Mouse (Mus musculus): ENCODE measurements around the gene S1pr5.
"Not testable (repeated sequence)": the region's sequence is repeated elsewhere in the genome, so short reads cannot be mapped to it uniquely, and the experiment has no call there.

The S1pr5 gene

GRCm38 (mm10) chr9:21248326-21248725 is at the start of gene S1pr5:
Gene S1pr5 (minus strand): TSS chr9:21248443.
- DNase-seq (ENCODE audit: low spot score): no peak

DNA sequence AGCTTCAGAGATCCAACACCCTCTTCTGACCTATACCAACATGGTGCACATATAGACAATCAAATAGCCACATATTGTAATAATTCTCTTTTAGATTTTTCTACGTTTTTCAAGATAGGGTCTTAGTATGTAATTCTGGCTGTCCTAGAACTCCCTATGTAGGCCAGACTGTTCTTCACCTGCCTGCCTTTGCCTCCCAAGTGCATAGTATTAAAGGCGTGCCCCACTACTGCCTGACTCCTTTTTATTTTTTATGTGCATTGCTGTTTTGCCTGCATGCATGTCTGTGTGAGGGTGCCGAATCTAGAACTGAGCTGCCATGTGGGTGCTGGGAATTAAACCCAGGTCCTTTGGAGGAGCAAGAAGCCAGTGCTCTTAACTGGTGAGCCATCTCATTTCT is 44.0 kb upstream of the S1pr5 start:
- DNase-seq (ENCODE audit: low spot score): no peak

DNA sequence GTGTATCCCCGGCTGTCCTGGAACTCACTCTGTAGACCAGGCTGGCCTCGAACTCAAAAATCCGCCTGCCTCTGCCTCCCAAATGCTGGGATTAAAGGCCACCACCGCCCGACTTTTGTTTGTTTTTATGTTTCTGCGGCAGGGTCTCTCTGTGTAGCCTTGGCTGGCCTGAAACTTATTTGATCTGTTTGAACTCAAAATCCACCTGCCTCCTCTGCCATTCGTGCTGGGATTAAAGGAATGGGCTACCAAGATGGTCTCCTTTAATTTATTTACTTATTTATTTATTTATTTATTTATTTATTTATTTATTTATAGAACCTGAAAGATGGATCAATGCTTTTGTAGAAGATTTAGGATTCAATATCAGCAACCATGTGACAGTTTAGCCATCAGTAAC is 43.6 kb upstream of the S1pr5 start:
- not testable (repeated sequence) for DNase-seq (ENCODE audit: low spot score)

GRCm38 (mm10) chr9:21291022-21291787 is 43.0 kb upstream of the S1pr5 start, which contains the start of gene Cdkn2d:
Gene Cdkn2d (minus strand): TSS chr9:21291407.
- peak; percentile 95 for DNase-seq (ENCODE audit: low spot score)

DNA sequence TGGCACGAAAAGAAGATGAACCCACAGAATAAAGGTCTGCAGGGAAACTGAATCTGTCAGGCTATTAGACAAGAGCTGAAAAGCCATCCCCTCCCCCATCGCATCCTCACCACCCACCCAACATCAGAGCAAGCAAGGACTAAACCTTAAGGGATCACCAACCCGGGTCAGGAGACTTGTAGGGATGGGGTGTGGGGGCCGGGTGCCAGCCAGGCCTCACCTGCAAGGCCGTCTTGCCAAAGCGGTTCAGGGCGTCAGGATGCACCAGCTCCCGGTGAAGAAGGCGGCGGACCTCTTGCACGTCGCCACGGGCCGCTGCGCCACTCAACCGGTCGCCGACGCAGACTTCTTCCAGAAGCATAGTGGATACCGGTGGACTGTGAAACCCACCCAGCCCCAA is 42.3 kb upstream of the S1pr5 start:
- no peak for DNase-seq (ENCODE audit: low spot score)

DNA sequence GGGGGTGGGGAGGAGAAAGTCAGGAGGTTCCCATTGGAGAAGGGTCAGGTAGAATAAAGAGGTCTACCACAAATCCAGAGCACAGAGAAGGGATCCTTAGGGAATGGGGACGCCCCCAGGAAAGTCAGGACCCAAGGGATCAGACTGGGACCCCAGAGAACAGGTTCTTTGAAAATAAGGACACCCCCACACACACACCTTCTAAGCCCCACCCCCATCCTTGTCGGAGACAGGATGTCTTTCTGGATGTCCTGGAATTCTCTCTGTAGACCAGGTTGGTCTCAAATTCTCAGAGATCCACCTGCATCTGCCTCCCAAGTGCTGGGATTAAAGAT is 41.1 kb upstream of the S1pr5 start:
- no peak for DNase-seq (ENCODE audit: low spot score)

GRCm38 (mm10) chr9:21288404-21289336 is 40.4 kb upstream of the S1pr5 start:
- DNase-seq (ENCODE audit: low spot score): no peak

- peak; percentile 90 for DNase-seq (ENCODE audit: low spot score)
These were observed 39.5 kb upstream of the S1pr5 start, which contains the start of gene Kri1 for GRCm38 (mm10) chr9:21287571-21288402. Gene Kri1 (minus strand): TSS chr9:21287969.

GRCm38 (mm10) chr9:21286753-21287152 is 38.5 kb upstream of the S1pr5 start:
- no peak for DNase-seq (ENCODE audit: low spot score)

- DNase-seq (ENCODE audit: low spot score): no peak
These were observed 35.8 kb upstream of the S1pr5 start for GRCm38 (mm10) chr9:21283994-21284393.

- DNase-seq (ENCODE audit: low spot score): no peak
These were observed 35.3 kb upstream of the S1pr5 start for GRCm38 (mm10) chr9:21283591-21283990.

GRCm38 (mm10) chr9:21277776-21278175 is 29.5 kb upstream of the S1pr5 start:
- DNase-seq (ENCODE audit: low spot score): no peak

GRCm38 (mm10) chr9:21276307-21276706 is 28.1 kb upstream of the S1pr5 start:
- DNase-seq (ENCODE audit: low spot score): no peak

GRCm38 (mm10) chr9:21275727-21276126 is 27.5 kb upstream of the S1pr5 start:
- DNase-seq (ENCODE audit: low spot score): no peak

DNA sequence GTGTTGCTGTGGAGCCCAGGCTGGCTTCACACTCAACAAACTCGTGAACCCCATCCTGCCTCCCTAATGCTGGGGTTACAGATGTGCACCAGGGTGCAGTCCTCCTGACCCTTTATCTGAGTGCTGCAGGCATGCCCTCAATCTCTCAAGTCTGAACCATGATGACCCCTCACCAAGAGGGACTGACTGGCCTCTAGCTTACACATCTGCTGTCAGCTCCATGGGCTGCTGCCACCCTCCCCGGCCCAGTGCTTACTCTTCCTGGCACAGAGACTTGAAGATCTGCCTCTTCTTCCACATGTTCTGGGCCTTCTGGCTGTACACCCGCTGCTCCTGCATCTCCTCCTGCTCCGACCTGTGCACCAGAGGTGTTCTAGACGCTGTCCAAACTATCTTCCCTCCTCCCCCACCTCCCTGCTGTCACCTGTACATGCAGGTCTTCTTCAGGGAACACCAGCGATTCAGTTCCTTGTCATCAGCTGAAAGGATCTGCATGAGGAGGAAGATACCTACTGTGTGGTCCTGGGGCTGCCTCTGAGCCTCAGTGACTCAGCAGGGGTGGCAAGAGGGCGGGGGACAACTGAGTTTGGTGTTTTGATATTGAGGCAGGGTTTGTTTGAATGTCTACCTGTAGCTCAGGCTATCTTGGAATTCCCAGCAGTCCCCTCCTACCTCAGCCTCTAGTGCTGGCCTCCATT is 26.9 kb upstream of the S1pr5 start:
- no peak for DNase-seq (ENCODE audit: low spot score)

- no peak for DNase-seq (ENCODE audit: low spot score)
These were observed 26.1 kb upstream of the S1pr5 start for GRCm38 (mm10) chr9:21274336-21274735.

DNA sequence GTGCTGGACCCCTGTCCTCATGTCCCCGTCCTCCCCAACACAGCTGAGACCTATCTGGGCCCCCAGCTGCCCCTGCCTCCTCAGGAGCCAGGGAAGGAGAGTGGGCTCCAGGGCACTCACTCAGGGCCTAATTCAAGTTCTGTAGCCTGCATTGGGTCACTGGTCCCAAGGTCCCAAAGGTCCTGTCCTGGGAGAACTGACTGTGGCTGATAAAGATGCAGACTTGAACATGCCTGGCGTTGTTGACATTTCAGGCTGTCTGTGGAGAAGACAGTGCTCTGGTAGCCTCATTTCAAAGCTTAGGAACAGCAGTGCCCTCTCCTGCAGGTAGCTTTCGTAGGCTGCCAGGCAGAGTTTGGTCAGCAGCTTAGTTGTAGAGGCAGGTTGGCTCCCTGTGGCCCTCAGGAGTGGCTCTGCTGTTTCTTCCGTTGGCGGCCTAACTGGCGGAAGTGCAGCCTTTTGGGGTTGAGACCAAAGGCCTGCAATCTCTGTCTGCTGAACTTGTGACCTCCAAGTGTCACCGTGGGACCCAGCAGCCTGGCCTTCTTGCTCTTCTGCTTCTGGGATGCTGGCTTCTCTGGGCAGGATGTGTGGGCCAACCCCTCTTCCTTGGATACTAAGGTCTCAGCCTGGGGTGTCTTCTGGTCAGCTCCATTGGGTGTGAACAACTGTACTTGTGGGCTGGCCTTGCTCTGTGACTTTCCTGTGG is 25.4 kb upstream of the S1pr5 start:
- no peak for DNase-seq (ENCODE audit: low spot score)

- DNase-seq (ENCODE audit: low spot score): no peak
These were observed 24.9 kb upstream of the S1pr5 start for GRCm38 (mm10) chr9:21273094-21273493.

- DNase-seq (ENCODE audit: low spot score): no peak
These were observed 24.1 kb upstream of the S1pr5 start for GRCm38 (mm10) chr9:21272391-21272790.

DNA sequence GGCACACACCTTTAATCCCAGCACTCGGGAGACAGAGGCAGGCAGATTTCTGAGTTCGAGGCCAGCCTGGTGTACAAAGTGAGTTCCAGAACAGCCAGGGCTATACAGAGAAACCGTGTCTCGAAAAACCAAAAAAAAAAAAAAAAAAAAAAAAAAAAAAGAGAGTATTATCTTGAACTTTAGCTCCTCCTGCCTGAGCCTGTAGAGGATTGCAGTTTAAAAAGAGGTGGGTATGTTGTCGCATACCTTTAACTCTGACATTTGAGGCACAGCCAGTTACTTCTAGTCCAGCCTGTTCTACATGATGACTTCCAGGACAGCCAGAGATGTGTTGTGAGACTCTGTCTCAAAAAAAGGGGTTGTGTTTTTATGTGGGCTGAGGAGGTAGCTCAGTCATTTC is 21.3 kb upstream of the S1pr5 start:
- DNase-seq (ENCODE audit: low spot score): not testable (repeated sequence)

DNA sequence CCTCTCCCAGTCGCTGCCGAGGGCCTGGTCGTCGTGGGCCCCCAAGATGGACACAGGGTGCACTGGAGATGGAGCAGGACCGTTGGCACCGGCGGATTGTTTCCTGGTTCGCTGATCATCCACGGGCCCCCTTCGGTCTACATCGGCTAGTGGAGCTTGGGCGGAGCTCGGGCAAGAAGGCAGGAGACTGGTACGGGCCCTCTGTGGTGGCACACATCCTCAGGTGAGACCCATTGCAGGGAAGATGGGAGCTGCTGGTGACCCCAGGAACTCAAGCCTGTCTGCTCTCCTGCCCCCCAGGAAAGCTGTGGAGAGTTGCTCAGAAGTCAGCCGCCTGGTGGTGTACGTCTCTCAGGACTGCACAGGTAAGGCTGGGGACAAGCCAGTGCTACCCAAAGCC is 20.1 kb upstream of the S1pr5 start:
- no peak for DNase-seq (ENCODE audit: low spot score)

Data from ovary, postnatal 10 days (tissue).